Mouse (Mus musculus) layer of hippocampus, adult 11-12 months (tissue): ENCODE measurements around the gene Med29.
A peak's percentile ranks its signal among the peaks of the same experiment; 100 is the strongest.

ENCODE experiments used
- DNase-seq: peaks from one replicate; pipeline ENCODE4 v3.0.0; 2022; ENCODE audit warnings: low spot score

Med29 gene

GRCm38 (mm10) chr7:28375176-28375921, 17.2 kb downstream of the Med29 start:
- peak; percentile 82 for DNase-seq

GRCm38 (mm10) chr7:28374647-28375046, 17.9 kb downstream of the Med29 start:
- no peak for DNase-seq

- no peak for DNase-seq
Measured at GRCm38 (mm10) chr7:28373891-28374495, 18.5 kb downstream of the Med29 start.

- peak; percentile 85 for DNase-seq
Measured at GRCm38 (mm10) chr7:28373131-28373581, 19.4 kb downstream of the Med29 start.

- DNase-seq = peak; percentile 96
Measured at GRCm38 (mm10) chr7:28372251-28373108, 20.0 kb downstream of the Med29 start, which contains the start of gene Plekhg2. TSS of gene Plekhg2 (minus strand) at chr7:28372599.

- no peak for DNase-seq
Measured at GRCm38 (mm10) chr7:28371514-28371989, 21.0 kb downstream of the Med29 start.

GRCm38 (mm10) chr7:28370977-28371513, 21.5 kb downstream of the Med29 start:
- DNase-seq = no peak

GRCm38 (mm10) chr7:28370051-28370450, 22.5 kb downstream of the Med29 start:
- no peak for DNase-seq

GRCm38 (mm10) chr7:28368276-28368920, 24.1 kb downstream of the Med29 start:
- DNase-seq = no peak

GRCm38 (mm10) chr7:28367663-28368275, 24.7 kb downstream of the Med29 start:
- no peak for DNase-seq

- no peak for DNase-seq
Measured at GRCm38 (mm10) chr7:28362441-28363060, 30.0 kb downstream of the Med29 start.

GRCm38 (mm10) chr7:28361647-28362341, 30.7 kb downstream of the Med29 start:
- no peak for DNase-seq

GRCm38 (mm10) chr7:28360291-28360690, 32.2 kb downstream of the Med29 start:
- DNase-seq = no peak

GRCm38 (mm10) chr7:28359854-28360253, 32.7 kb downstream of the Med29 start:
- no peak for DNase-seq

GRCm38 (mm10) chr7:28358431-28358830, 34.1 kb downstream of the Med29 start:
- DNase-seq = no peak

- no peak for DNase-seq
Measured at GRCm38 (mm10) chr7:28357984-28358383, 34.5 kb downstream of the Med29 start.

- DNase-seq = no peak
Measured at GRCm38 (mm10) chr7:28356981-28357380, 35.5 kb downstream of the Med29 start.

GRCm38 (mm10) chr7:28355221-28355620, 37.3 kb downstream of the Med29 start:
- DNase-seq = no peak

GRCm38 (mm10) chr7:28354596-28354995, 37.9 kb downstream of the Med29 start:
- DNase-seq = no peak

- no peak for DNase-seq
Measured at GRCm38 (mm10) chr7:28354113-28354581, 38.4 kb downstream of the Med29 start.
